Mouse (Mus musculus) 3134 (cell line): ENCODE results near the gene Alx3.
"Not testable (repeated sequence)": the region's sequence is repeated elsewhere in the genome, so short reads cannot be mapped to it uniquely, and the experiment has no call there.

Source experiments
- DNase-seq: peaks from one replicate; pipeline ENCODE4 v3.0.0-alpha.2; 2011; ENCODE audit warnings: low spot score; ENCODE audit not compliant: insufficient read length; ENCODE audit errors: extremely low read depth

The Alx3 gene

GRCm38 (mm10) chr3:107622537-107622936 lies 27.7 kb downstream of the Alx3 start:
- no peak for DNase-seq

GRCm38 (mm10) chr3:107624424-107624823 lies 29.6 kb downstream of the Alx3 start:
- DNase-seq = no peak

DNA sequence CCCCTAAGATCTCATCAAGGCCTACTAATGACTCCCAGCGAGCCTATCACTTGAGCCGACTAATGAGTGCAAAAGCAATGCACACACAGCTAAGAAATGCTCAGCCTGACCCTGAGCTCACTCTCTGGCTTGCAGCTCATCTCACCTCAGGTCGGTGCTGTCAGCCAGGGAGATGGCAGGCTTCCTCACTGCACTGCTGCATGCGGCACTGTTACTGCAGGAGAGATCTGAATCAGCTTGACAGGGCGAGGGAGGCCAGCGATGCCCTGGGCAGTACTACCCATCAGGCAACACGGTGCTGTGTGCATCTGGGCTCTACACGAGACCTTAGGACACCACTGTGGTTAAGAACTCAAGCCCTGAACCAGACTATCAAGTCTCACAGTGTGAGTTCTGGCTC lies 30.7 kb downstream of the Alx3 start:
- no peak for DNase-seq

GRCm38 (mm10) chr3:107626751-107627150 lies 31.9 kb downstream of the Alx3 start:
- no peak for DNase-seq

- no peak for DNase-seq
Measured at GRCm38 (mm10) chr3:107627641-107628040, 32.8 kb downstream of the Alx3 start.

GRCm38 (mm10) chr3:107628551-107628950 lies 33.7 kb downstream of the Alx3 start:
- DNase-seq = no peak

DNA sequence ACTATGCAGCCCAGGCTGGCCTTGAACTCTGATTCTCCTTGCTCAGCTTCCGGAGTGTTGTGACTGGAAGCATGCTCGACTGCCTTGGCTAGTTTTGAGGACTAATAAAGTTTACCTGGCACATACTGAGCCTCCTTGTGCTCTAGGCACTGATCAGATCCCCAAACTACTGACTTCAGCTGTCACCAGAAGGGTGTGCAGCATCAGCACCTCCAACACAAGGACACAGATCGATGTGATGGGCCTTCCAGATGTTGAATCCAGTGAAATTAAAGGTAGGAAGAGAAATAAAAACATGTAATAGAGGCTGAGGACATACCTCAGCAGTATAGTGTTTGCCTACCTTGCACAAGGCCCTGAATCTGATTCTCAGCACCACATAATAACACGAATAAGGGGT lies 34.6 kb downstream of the Alx3 start:
- DNase-seq = no peak

- peak; percentile 60 for DNase-seq
Measured at GRCm38 (mm10) chr3:107630682-107631522, 36.1 kb downstream of the Alx3 start, which contains the start of gene Gm10961. TSS of gene Gm10961 (plus strand) at chr3:107631322.

DNA sequence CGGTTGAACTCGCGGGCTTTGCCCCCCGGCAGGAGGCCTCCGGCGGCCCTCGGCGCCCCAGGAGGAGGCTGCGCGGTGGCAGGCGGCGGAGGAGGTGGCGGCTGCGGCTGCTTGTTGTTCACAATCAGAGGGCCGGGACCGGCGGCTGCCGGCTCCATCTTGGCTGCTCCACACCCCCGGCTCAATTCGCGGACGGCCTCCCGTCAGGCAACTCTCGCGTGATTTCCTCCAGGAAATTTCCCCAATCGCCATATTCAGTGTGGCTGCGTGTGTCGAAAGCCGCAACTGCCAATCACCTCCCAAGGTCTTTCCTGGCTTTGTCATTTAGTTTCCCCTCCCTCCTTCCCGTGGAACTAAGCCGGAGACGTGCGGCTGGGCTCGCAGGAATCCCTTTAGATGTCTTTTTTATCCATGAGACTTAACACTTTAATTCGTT lies 36.7 kb downstream of the Alx3 start, which contains the start of gene Strip1:
Gene Strip1 (minus strand): TSS at position 172 of the 436 bp plus-strand sequence.
- DNase-seq = peak; percentile 88

DNA sequence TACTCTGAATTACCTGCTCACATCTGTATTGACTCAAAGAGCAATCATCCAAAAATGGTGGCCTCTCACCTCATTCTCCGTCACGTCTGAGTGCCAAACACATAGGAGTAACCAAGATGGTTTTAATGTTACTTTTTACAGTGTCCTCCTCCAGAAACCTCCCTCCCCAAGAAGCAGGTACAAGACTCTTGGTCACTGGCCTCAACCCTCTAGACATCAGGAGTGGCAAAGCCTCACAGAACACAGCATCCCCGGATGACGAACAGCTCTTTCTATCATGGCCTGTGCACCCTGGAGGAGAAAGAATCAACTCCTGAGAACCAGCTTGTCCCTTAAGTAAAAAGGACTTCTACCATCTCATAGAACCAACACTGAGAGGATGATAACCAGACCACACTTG lies 38.0 kb downstream of the Alx3 start:
- DNase-seq = no peak

DNA sequence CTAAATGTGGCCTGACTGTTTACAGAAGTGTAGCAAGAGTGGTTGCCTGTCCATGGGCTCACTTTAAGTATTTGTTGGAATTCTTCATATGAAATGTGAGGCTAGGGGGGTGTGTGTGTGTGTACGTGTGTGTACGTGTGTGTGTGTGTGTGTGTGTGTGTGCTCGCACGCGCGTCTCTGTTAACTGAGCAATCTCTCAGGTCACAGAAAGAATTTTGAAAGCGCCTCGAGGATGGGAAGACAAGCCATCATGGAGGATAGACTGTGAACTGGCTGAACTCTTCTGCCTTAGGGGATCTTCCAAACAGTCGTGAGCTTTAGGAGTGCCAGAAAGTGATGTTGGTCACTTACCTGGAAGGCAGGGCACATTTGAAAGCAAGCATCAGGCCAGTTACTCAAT lies 39.1 kb downstream of the Alx3 start:
- DNase-seq = no peak

DNA sequence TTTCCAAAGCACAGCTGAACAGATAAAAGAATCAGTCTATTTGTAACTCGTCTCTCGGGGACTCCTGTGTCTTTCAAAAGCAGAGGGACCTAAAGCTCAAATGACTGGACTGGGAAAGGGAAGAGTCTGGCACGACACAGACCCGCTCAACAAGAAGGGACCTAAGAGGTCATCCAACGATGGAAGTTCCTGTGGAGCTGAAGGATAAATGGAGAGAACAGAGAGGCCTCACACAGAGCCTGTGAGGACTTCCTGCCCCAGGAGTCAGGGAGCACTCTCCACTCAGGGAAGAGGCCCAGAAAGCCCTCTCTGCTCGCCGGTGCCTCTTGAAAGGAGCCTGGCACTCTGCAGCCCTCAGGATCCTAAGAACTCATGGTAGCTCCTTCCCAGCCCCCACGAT lies 41.0 kb downstream of the Alx3 start:
- no peak for DNase-seq

DNA sequence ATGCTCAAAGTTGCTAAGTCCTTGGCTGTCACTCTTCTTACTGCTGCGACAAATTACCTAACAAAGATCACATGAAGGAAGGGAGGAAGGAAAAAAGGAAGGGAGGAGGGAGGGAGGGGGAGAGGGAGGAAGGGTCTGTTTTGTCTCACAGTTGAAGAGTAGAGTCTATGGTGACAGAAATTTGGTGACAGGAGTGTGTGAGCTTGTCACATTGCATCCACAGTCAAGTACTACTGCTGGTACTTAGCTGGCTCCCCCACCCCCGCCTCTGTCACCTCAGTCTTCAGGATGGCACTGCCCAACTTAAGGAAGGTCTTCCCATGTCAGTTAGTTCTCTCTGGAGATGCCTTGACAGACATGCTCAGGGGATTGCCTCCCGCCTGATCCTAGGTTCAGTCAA lies 41.4 kb downstream of the Alx3 start:
- DNase-seq = no peak

DNA sequence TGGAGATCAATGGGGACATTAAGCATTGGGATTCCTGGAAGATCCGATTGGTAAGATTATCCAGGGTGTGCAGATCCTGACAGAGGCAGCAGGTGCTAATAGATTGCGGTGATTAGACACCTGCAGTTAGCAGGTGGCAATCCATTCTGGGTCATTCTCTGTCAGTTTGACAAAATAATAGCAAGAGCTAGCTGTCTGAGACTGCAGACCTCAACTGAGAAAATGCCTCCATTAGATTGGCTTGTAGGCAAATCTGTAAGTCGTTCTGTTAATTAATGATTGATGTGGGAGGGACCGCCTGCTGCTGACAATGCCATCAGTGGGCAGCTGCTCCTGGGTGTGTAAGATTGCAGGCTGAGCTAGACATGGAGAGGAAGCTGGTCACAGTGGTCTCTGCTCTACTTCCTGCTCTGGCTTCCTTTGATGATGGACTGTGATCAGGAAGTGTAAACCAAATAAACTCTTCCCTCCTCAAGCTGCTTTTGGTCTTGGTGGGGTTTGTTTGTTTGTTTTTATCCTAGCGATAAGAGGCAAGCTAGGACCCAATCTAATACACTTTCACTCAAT lies 42.9 kb downstream of the Alx3 start:
- no peak for DNase-seq

- DNase-seq = no peak
Measured at GRCm38 (mm10) chr3:107646947-107647346, 52.1 kb downstream of the Alx3 start.

DNA sequence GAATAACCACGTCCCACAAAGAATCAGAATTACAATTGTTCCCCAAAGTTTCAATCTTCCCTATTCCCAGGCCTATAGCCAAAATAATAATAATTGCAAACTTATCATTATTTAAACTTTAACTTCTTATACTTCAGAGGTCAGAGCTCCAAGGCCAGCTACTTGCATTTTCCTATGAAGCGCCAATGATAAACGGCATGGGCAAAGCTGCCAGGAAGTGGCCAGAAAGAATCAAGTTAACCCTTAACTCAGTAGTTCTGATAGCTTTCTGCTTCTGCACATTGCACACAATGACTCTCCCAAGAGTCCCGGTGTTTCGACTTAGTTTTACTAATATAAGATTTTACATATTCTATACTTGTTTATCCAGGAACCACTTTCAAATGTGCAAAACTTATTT lies 55.4 kb downstream of the Alx3 start:
- not testable (repeated sequence) for DNase-seq

DNA sequence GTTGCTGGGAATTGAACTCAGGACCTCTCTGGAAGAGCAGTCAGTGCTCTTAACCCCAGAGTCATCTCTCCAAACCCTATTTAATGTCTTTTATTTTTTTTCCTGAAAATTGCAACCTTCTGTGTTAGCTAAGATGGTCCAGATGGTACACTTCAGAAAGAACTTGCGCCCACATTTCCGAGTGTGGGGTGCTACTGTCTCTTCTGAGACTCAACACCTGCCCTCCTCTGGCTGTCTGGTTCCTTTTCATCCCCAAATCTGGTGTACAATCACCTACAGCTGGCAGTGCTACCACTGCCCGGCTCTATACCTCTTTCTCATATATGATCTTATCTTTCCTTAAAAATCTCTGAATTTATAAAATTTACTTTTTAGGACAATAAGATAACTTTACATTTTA lies 58.1 kb downstream of the Alx3 start:
- no peak for DNase-seq

GRCm38 (mm10) chr3:107654861-107655260 lies 60.0 kb downstream of the Alx3 start:
- no peak for DNase-seq
